Comparison of ENCODE assay signal across 11 mouse cellular contexts in genomic region chr1:91086325-91086724, GRCm38 (mm10). TPM values are rescaled to one million over a fixed set of nuclear protein-coding genes. Genes with fewer than 3 reads are reported as not detected.
DNase-seq lines count a peak whose midpoint lies in the region; ATAC-seq and TF ChIP-seq lines count a peak whose summit lies in the region.
"Had no signal": no experiment of that assay in that cellular context is flagged by ENCODE, and none has a peak within 500 bp of the region (broad histone marks: within the 10 kb centered on the region; RNA-seq: fewer than 3 reads in every experiment).

No protein-coding gene starts in this region.

- H3K9ac ChIP-seq in lung, embryonic 14.5 days = no peak overlapping the region
- peak overlapping the region; percentile 34; the same call in 1 of the 2 replicates for H3K9ac ChIP-seq in limb, embryonic 14.5 days (ENCODE audit: low read depth, low read length, severe bottlenecking)

- WGBS in lung, embryonic 14.5 days = 19% methylated on average over 3 of the region's 3 CpGs
- 27% methylated on average over 3 of the region's 3 CpGs for WGBS in limb, embryonic 14.5 days

- H3K27ac ChIP-seq in gastrocnemius, adult 2 months = peak overlapping the region; percentile 81
- peak overlapping the region; percentile 80 for H3K27ac ChIP-seq in lung, embryonic 14.5 days (ENCODE audit: low read depth)
- no peak overlapping the region for H3K27ac ChIP-seq in limb, embryonic 14.5 days (replicated peaks; ENCODE audit: low read depth, low read length)

- H3K36me3 ChIP-seq in lung, embryonic 14.5 days (ENCODE audit: insufficient read depth) = 0 out of 2 replicates have a peak, but pooled peaks cover 2% of the 10 kb centered on the region
- 0 out of 2 replicates have a peak, but pooled peaks cover 2% of the 10 kb centered on the region for H3K36me3 ChIP-seq in limb, embryonic 14.5 days (ENCODE audit: control insufficient read depth, insufficient read depth, low read length)

- TF ChIP-seq CTCF in gastrocnemius, adult 2 months (IDR thresholded peaks at IDR 0.05) = no peak
- no peak for TF ChIP-seq CTCF in lung, embryonic 14.5 days (IDR thresholded peaks at IDR 0.05; ENCODE audit: low read depth)

- no peak overlapping the region for H3K4me2 ChIP-seq in lung, embryonic 14.5 days
- no peak overlapping the region for H3K4me2 ChIP-seq in limb, embryonic 14.5 days (replicated peaks; ENCODE audit: low read depth, low read length, severe bottlenecking)
- H3K4me2 ChIP-seq: midbrain, embryonic 11.5 days had no signal

- intact Hi-C loops in gastrocnemius, adult 2 months (cut with DNase I) = no loop called here

- H3K4me1 ChIP-seq in lung, embryonic 14.5 days (ENCODE audit: insufficient read depth) = peaks cover 16% of the 10 kb centered on the region
- peaks cover 19% of the 10 kb centered on the region for H3K4me1 ChIP-seq in limb, embryonic 14.5 days (ENCODE audit: control insufficient read depth, insufficient read depth, low read length)

- H3K27me3 ChIP-seq in lung, embryonic 14.5 days (ENCODE audit: insufficient read depth, low read length) = no peaks in the 10 kb centered on the region
- no peaks in the 10 kb centered on the region for H3K27me3 ChIP-seq in limb, embryonic 14.5 days (ENCODE audit: control insufficient read depth, insufficient read depth, low read length)

- no peak overlapping the region for H3K4me3 ChIP-seq in gastrocnemius, adult 2 months
- H3K4me3 ChIP-seq in lung, embryonic 14.5 days (ENCODE audit: low read depth, low read length) = no peak overlapping the region
- H3K4me3 ChIP-seq in limb, embryonic 14.5 days (replicated peaks; ENCODE audit: low read length) = no peak overlapping the region

- no peak for DNase-seq in gastrocnemius, adult 2 months
- no peak for DNase-seq in gastrocnemius, postnatal 4 days (ENCODE audit: low spot score in 2 of 2)
- peak; percentile 27 for DNase-seq in lung, embryonic 14.5 days
- DNase-seq in lung, postnatal 4 days = no peak
- peak; percentile 30 for DNase-seq in embryo, embryonic 10.5 days (ENCODE audit: low spot score)
- no peak for DNase-seq in limb, embryonic 14.5 days (ENCODE audit: low spot score)
- DNase-seq in adrenal gland, postnatal 14 days = no peak

- peak; percentile 39; the same call in 1 of the 2 replicates for ATAC-seq in lung, embryonic 14.5 days (ENCODE audit: insufficient read depth)
- no peak for ATAC-seq in limb, embryonic 14.5 days (ENCODE audit: low FRiP score, low read depth)
- no peak for ATAC-seq in erythroid progenitor cell, adult 5-6 weeks (replicated peaks; ENCODE audit: low FRiP score, poor library complexity, severe bottlenecking)
- ATAC-seq: hindbrain, embryonic 16.5 days had no signal

- no peak for TF ChIP-seq POLR2A in limb, embryonic 14.5 days (IDR thresholded peaks at IDR 0.05; ENCODE audit: borderline replicate concordance, extremely low read depth, insufficient read depth, insufficient read length)

- no peaks in the 10 kb centered on the region for H3K9me3 ChIP-seq in lung, embryonic 14.5 days (ENCODE audit: low read depth, low read length)
- no peaks in the 10 kb centered on the region for H3K9me3 ChIP-seq in limb, embryonic 14.5 days (ENCODE audit: control insufficient read depth, low read length)

RNA-seq across cellular contexts. Expression of gene Rbm44, which starts 58.6 kb away (rescaled TPM):
- total RNA-seq in gastrocnemius, adult 2 months (2021) = not detected
- under 1 TPM in 1 of 2 experiments, not detected in 1; 0.10 TPM for total RNA-seq in gastrocnemius, postnatal 4 days (2021)
- polyA plus RNA-seq in lung, embryonic 14.5 days (2014; fragmentation: Nextera tagmentation; extraction: Ambion mirVana) = 1.2 and 2.2 TPM in 2 replicates
- 0.51 and 0.60 TPM in 2 replicates for polyA plus RNA-seq in limb, embryonic 14.5 days (2012; rRNA removed)
- polyA plus RNA-seq in limb, embryonic 14.5 days (2014; fragmentation: Nextera tagmentation; extraction: Ambion mirVana) = 0.78 and 0.95 TPM in 2 replicates
- not detected in 2 replicates for total RNA-seq in adrenal gland, postnatal 14 days (2021)
- total RNA-seq in erythroid progenitor cell, adult 5-6 weeks (2015; ENCODE audit: low replicate concordance) = 29.3 and 31.4 TPM in 2 replicates
- 34.1 and 71.5 TPM in 2 replicates for total RNA-seq in erythroid progenitor cell, adult 5-6 weeks (2017; ENCODE audit: low replicate concordance)
- total RNA-seq: layer of hippocampus, postnatal 10 days had no signal

Comparison
In these comparisons a context has a peak if more than half of its experiments do, and no peak if none do; other contexts are left out.
1. DNase-seq: peak in lung, embryonic 14.5 days (single experiment) and embryo, embryonic 10.5 days (single experiment); none in gastrocnemius, adult 2 months (single experiment), gastrocnemius, postnatal 4 days (0 of 2), lung, postnatal 4 days (0 of 2), limb, embryonic 14.5 days (single experiment) and adrenal gland, postnatal 14 days (single experiment).
2. RNA of gene Rbm44, which starts 58.6 kb away (total RNA-seq): 29.3 to 71.5 TPM in erythroid progenitor cell, adult 5-6 weeks; not detected in adrenal gland, postnatal 14 days, 0.10 TPM in gastrocnemius, postnatal 4 days and not detected in gastrocnemius, adult 2 months; every median in the first group is over 10 times any median in the second.